Mouse (Mus musculus): ENCODE results near the gene Stard7.
A peak's percentile ranks its signal among the peaks of the same experiment; 100 is the strongest.

Gene Stard7

GRCm38 (mm10) chr2:127275551-127276320, 5.7 kb downstream of the Stard7 start:
- no peak for DNase-seq (ENCODE audit: low read depth)

- DNase-seq (ENCODE audit: low read depth): no peak
These were observed 8.1 kb downstream of the Stard7 start for GRCm38 (mm10) chr2:127278162-127278561.

- DNase-seq (ENCODE audit: low read depth): no peak
These were observed 22.2 kb downstream of the Stard7 start for GRCm38 (mm10) chr2:127292250-127292649.

GRCm38 (mm10) chr2:127297001-127297805, 27.2 kb downstream of the Stard7 start:
- no peak for DNase-seq (ENCODE audit: low read depth)

GRCm38 (mm10) chr2:127298056-127298455, 28.0 kb downstream of the Stard7 start:
- DNase-seq (ENCODE audit: low read depth): no peak

GRCm38 (mm10) chr2:127300701-127301100, 30.7 kb downstream of the Stard7 start:
- DNase-seq (ENCODE audit: low read depth): peak; percentile 52

DNA sequence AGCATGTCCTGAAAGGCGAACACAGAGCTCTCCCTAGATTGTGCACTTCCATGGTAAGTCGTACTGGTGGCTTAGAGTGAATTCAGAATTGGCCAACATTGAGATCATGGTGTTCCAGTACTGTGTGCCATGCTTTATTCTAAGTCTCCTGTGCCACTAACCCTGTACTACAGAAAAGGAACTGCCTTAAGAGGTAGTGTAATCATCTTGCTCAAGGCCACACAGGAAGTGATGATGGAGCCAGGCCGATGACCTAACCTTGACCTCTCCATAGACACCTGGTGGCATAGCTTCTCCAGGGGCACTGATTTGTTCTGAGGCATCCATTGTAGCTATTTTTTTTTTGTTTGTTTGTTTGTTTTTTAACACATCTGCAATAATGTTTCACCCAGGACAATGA, 31.9 kb downstream of the Stard7 start:
- DNase-seq (ENCODE audit: low read depth): peak; percentile 44

- DNase-seq (ENCODE audit: low read depth): peak; percentile 43
These were observed 34.2 kb downstream of the Stard7 start for GRCm38 (mm10) chr2:127304192-127304591.

DNA sequence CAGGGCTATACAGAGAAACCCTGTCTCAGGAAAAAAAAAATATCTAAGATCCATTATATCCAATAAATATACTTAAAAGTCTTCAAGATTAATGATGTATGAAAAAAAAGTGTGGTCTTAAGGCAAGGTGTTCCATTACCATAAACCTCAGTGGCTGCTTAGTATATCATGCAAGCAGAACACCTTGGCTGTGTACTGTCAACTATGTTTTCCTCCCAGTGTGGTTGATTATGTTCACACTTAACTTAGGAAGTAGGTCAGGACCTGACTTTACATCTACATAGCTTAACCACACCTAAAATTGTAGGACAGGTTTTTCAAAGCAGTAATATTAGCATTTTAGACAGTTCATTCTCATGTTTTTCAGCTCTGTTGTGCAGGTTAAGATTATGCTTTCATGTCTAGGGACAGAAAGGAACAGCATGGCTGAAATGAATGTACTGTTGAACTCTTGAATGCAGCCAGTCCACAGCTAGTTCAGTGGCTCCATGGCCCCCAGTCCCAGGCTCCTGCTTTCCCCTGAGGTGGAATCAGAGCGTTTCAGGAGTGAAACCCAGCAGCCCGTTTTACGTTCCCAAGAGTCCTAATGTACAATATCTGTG, 34.7 kb downstream of the Stard7 start:
- peak; percentile 52 for DNase-seq (ENCODE audit: low read depth)

- peak; percentile 77 for DNase-seq (ENCODE audit: low read depth)
These were observed 36.1 kb downstream of the Stard7 start for GRCm38 (mm10) chr2:127306123-127306522.

GRCm38 (mm10) chr2:127307179-127307578, 37.2 kb downstream of the Stard7 start:
- peak; percentile 22 for DNase-seq (ENCODE audit: low read depth)

DNA sequence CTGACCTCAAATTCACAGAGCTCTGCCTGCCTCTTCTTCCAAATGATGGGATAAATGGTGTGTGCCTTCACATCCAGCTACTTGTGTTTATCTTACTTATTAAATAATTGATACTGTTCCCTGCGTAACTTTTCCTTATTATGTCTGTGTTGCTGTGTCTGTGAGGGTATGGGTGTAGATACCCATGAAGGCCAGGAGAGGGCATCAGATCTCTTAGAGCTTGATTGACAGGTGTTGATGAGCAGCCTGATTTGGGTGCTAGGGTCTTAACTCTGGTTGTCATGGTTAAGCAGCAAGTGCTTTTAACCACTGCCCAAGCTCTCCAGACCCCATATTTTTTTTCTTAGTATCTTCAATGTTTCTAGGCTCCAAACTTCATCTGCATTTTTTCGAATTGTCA, 38.6 kb downstream of the Stard7 start:
- peak; percentile 79 for DNase-seq (ENCODE audit: low read depth)

DNA sequence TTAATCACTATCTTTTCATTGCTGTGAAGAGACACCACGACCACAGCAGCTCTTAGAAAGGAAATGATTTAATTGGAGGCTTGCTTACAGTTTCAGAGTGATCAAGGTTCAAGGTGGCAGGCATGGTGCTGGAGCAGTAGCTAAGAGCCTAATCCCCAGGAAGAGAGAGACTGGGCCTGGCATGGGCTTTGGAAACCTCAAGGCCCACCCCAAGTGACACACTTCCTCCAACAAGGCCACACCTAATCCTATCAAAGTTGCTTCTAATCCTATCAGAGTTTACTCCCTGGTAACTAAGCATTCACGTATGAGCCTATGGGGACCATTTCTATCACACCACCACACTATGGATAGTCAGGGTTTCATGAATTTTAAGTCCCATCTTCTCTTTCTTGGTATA, 40.2 kb downstream of the Stard7 start:
- DNase-seq (ENCODE audit: low read depth): peak; percentile 70

- DNase-seq (ENCODE audit: low read depth): no peak
These were observed 40.7 kb downstream of the Stard7 start for GRCm38 (mm10) chr2:127310685-127311084.

GRCm38 (mm10) chr2:127311193-127311592, 41.2 kb downstream of the Stard7 start:
- peak; percentile 54 for DNase-seq (ENCODE audit: low read depth)

DNA sequence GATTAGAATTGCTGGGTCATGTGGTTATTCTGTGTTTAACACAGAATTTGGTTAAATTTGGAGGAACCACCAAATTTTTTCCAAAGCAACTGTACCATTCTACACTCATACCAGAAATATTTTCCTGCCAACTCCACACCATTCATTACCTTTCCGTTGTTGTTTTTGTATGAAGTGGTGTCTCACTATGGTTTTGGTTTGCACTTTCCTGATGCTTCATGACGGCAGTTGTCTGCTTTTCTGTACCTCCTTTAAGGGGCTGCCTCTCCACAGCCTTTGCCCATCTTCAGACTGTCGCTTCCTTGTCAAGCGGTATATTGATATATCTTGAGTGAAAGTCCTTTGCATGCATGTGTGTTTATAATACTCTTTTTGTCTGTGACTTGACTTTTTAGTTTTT, 42.8 kb downstream of the Stard7 start:
- peak; percentile 70 for DNase-seq (ENCODE audit: low read depth)

- DNase-seq (ENCODE audit: low read depth): no peak
These were observed 43.9 kb downstream of the Stard7 start for GRCm38 (mm10) chr2:127313878-127314277.

DNA sequence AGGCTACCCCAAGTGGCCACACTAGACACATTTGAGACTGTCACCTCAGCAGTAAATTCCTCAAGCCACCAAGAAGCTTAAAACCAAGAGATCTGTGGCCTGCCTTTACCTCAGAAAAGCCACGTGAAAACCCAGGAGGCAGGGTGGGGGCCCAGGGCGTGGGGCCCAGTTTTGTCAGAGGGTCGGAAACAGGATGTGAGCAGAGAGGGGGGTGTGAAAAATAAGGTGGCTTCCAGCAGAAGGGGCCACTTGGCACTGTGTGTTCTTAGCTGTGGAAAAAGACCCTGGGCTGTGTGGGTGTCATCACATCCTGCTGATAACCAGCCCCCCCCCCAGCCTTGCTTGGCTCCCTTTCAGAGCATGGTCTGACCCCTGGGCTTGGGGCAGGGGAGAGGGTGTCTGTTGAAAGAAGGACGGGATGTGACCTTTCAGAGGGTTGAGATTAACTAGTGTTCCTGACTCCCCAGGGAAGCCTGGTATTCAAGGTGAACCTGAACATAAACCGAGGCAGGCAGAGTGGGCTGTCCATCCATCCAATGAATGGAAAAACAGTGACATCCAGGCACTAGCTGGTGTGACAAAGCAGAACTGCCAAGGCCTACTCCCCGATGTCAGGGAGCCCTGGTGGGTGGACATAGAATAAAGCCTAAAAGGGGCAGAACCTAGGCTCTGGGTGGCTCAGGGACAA, 44.6 kb downstream of the Stard7 start:
- DNase-seq (ENCODE audit: low read depth): peak; percentile 94

DNA sequence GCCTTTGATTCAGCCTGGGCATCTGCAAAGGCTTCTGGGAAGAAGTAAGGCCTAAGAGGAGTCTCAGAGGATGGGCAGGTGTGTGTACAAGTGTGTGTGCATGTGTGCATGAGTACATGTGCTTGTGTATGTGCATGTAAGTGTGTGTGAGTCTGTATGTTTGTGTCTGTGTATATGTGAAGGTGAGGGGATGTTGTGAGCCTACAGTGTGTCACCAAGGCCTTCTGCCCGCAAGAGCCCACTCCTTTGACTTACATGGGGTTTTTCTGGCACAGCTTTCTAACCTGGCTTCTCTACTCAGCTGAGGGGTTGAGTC, 45.1 kb downstream of the Stard7 start:
- DNase-seq (ENCODE audit: low read depth): no peak

- DNase-seq (ENCODE audit: low read depth): peak; percentile 52
These were observed 46.4 kb downstream of the Stard7 start for GRCm38 (mm10) chr2:127316431-127316830.

DNA sequence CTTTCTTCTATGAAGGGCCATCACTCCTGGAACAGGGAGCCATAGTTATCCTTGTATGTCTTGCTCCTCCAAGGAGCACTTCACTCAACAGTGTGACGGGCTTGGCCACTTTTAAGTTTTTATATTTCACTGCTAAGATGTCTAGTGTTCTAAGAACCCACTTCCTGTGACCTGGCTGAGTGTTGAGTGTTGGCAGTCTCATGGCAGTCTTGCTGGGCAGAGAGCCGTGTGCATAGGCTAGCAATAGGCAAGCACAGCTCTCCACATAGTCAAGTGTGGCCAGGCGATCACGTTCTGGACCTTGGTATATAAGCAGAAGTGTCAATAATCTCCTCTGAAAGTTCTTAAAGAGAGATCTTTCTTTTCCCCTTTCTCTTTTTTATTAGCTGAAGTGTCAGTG, 48.1 kb downstream of the Stard7 start:
- DNase-seq (ENCODE audit: low read depth): peak; percentile 87

GRCm38 (mm10) chr2:127319071-127319470, 49.1 kb downstream of the Stard7 start:
- peak; percentile 83 for DNase-seq (ENCODE audit: low read depth)
